Mouse (Mus musculus) heart, embryonic 11.5 days (tissue): ENCODE measurements around the gene Zfp276. TPM values are rescaled to one million over a fixed set of nuclear protein-coding genes. Genes with fewer than 3 reads are reported as not detected.
"Not testable (repeated sequence)": the region's sequence is repeated elsewhere in the genome, so short reads cannot be mapped to it uniquely, and the experiment has no call there.

ENCODE experiments used
- ATAC-seq: fragments of 200-750 bp; cut with Nextera tagmentation; replicated peaks from 2 replicates; pipeline ENCODE4 v1.8.0; 2017; ENCODE audit warnings: moderate library complexity; ENCODE audit not compliant: insufficient number of reproducible peaks, low FRiP score, low TSS enrichment
- H3K27ac ChIP-seq: fragments of 300-500 bp; sonication (generic); 2 replicates; pipeline ENCODE4 v1.5.1; 2014; ENCODE audit warnings: mild to moderate bottlenecking, low read depth, low read length
- H3K27me3 ChIP-seq: fragments of 300-500 bp; sonication (generic); 2 replicates; pipeline ENCODE4 v1.6.1; 2014; ENCODE audit warnings: mild to moderate bottlenecking, low read length, mixed read lengths; ENCODE audit not compliant: control insufficient read depth, insufficient read depth
- H3K36me3 ChIP-seq: fragments of 300-500 bp; sonication (generic); 2 replicates; pipeline ENCODE4 v1.6.1; 2014; ENCODE audit warnings: mild to moderate bottlenecking, low read length, moderate library complexity, mixed read lengths; ENCODE audit not compliant: control insufficient read depth, insufficient read depth
- H3K4me1 ChIP-seq: fragments of 300-500 bp; sonication (generic); 2 replicates; pipeline ENCODE4 v1.6.1; 2014; ENCODE audit warnings: low read length; ENCODE audit not compliant: control insufficient read depth, insufficient read depth
- H3K4me2 ChIP-seq: fragments of 300-500 bp; sonication (generic); 2 replicates; pipeline ENCODE4 v1.6.1; 2014; ENCODE audit warnings: mild to moderate bottlenecking, moderate library complexity
- H3K4me3 ChIP-seq: fragments of 300-500 bp; sonication (generic); 2 replicates; pipeline ENCODE4 v1.5.1; 2014; ENCODE audit warnings: low read depth, low read length
- H3K9ac ChIP-seq: fragments of 300-500 bp; sonication (generic); 2 replicates; pipeline ENCODE4 v1.6.1; 2014; ENCODE audit warnings: mild to moderate bottlenecking, low read depth, low read length, moderate library complexity
- H3K9me3 ChIP-seq: fragments of 300-500 bp; sonication (generic); replicated peaks from 2 replicates; pipeline ENCODE4 v1.6.1; 2016; ENCODE audit warnings: low read length; ENCODE audit not compliant: control insufficient read depth
- WGBS: fragments of 180-500 bp; shearing (Covaris S2); extraction: QIAGEN DNeasy Blood & Tissue Kit; methylation state at CpG from one replicate; pipeline ENCODE4 v1.1.7; 2014; ENCODE audit not compliant: insufficient replicate concordance; 5-methylcytosine and 5-hydroxymethylcytosine counted together
- polyA plus RNA-seq: library from polyadenylated mRNA; unstranded; fragments of >200 nt; fragmentation: Nextera tagmentation; extraction: Ambion mirVana; gene quantifications from 2 replicates; pipeline ENCODE4 v1.2.1, GENCODE M21; 2014

Zfp276 gene
- polyA plus RNA-seq, 1 experiment from 2014 or later = 11.7 TPM

DNA sequence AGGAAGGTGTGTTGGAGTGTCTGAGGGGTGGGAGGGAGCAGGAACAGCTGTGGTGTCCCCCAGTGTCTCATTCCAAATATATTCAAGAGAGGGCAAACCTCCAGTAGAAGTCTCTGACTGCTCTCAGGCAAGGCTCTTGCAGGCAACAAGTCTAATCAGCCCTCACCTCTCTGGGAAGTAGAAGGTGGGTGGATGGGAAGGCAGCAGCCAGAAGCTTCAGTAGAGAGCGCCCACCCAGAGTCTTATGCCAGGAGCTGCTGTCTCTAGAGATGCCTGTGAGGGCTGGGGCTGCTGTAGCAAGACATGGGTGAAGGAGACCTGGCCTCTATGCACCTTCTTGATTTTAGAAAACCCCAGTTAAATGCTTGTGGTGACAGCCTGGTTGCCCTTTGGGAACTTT is 25.6 kb upstream of the Zfp276 start:
- no peak for ATAC-seq
- peaks cover 7% of the 10 kb centered on the region for H3K27me3 ChIP-seq
- no peak overlapping the region for H3K27ac ChIP-seq
- no peaks in the 10 kb centered on the region for H3K9me3 ChIP-seq
- H3K4me2 ChIP-seq = no peak overlapping the region
- H3K9ac ChIP-seq = no peak overlapping the region
- H3K36me3 ChIP-seq = 0 out of 2 replicates have a peak, but pooled peaks cover 3% of the 10 kb centered on the region
- 95% methylated on average over 1 of the region's 1 CpGs for WGBS
- H3K4me3 ChIP-seq = no peak overlapping the region
- H3K4me1 ChIP-seq = peaks cover 8% of the 10 kb centered on the region

GRCm38 (mm10) chr8:123230326-123230725 is 23.7 kb upstream of the Zfp276 start:
- H3K4me1 ChIP-seq, H3K4me3 ChIP-seq, H3K27ac ChIP-seq, H3K36me3 ChIP-seq, H3K9me3 ChIP-seq, H3K4me2 ChIP-seq, ATAC-seq, H3K9ac ChIP-seq: not testable (repeated sequence)
- peaks cover 23% of the 10 kb centered on the region for H3K27me3 ChIP-seq
- whole genome bisulfite sequencing = 75% methylated on average over 9 of the region's 11 CpGs

GRCm38 (mm10) chr8:123231742-123232141 is 22.3 kb upstream of the Zfp276 start:
- WGBS = 58% methylated on average over 5 of the region's 5 CpGs

GRCm38 (mm10) chr8:123232553-123232952 is 21.4 kb upstream of the Zfp276 start:
- H3K4me2 ChIP-seq = no peak overlapping the region
- H3K36me3 ChIP-seq = 0 out of 2 replicates have a peak, but pooled peaks cover 3% of the 10 kb centered on the region
- WGBS = 36% methylated on average over 7 of the region's 7 CpGs
- no peaks in the 10 kb centered on the region for H3K9me3 ChIP-seq
- ATAC-seq = no peak
- peaks cover 7% of the 10 kb centered on the region; the same call in 1 of the 2 replicates for H3K4me1 ChIP-seq
- H3K27ac ChIP-seq = no peak overlapping the region
- H3K4me3 ChIP-seq = no peak overlapping the region
- no peak overlapping the region for H3K9ac ChIP-seq
- peaks cover 31% of the 10 kb centered on the region for H3K27me3 ChIP-seq

More at GRCm38 (mm10) chr8:123231742-123232141, 22.3 kb upstream of the Zfp276 start:
- H3K4me1 ChIP-seq = peaks cover 7% of the 10 kb centered on the region; the same call in 1 of the 2 replicates
- H3K4me3 ChIP-seq = no peak overlapping the region
- ATAC-seq = no peak
- no peak overlapping the region for H3K27ac ChIP-seq
- 0 out of 2 replicates have a peak, but pooled peaks cover 3% of the 10 kb centered on the region for H3K36me3 ChIP-seq
- H3K27me3 ChIP-seq = peaks cover 30% of the 10 kb centered on the region
- H3K4me2 ChIP-seq = no peak overlapping the region
- H3K9ac ChIP-seq = no peak overlapping the region
- no peaks in the 10 kb centered on the region for H3K9me3 ChIP-seq

- ATAC-seq = no peak
- Histone ChIP-seq H3K4me3 (no peak overlapping the region), H3K27me3 (peaks cover 31% of the 10 kb centered on the region), H3K36me3 (0 out of 2 replicates have a peak, but pooled peaks cover 3% of the 10 kb centered on the region), H3K4me1 (peaks cover 7% of the 10 kb centered on the region; the same call in 1 of the 2 replicates), H3K27ac (no peak overlapping the region), H3K4me2 (no peak overlapping the region), H3K9me3 (no peaks in the 10 kb centered on the region), H3K9ac (no peak overlapping the region)
- 52% methylated on average over 13 of the region's 13 CpGs for WGBS
These were observed 20.7 kb upstream of the Zfp276 start for GRCm38 (mm10) chr8:123233300-123233699.

DNA sequence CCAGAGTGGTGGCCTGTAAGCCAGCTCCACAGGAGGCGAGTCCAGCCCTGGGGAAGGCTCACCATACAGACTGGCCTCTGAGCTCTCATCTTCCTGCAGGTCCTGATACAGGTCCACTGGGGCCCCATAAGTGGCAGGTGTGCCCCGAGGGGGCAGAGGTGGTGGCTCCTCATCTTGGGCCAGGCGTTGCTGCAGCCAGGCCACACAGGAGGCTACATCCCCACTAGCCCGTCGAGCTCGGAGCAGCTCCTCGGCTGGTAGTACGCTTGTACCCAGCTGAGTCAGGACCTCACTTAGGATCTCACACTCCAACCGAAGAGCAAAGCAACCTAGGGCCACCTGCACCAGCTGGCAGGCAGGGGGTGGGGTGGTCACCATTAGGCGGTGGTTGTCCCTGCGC is 20.2 kb upstream of the Zfp276 start:
- peaks cover 31% of the 10 kb centered on the region for H3K27me3 ChIP-seq
- WGBS = 78% methylated on average over 11 of the region's 11 CpGs
- no peak overlapping the region for H3K27ac ChIP-seq
- H3K4me3 ChIP-seq = no peak overlapping the region
- H3K4me1 ChIP-seq = peaks cover 7% of the 10 kb centered on the region; the same call in 1 of the 2 replicates
- H3K4me2 ChIP-seq = no peak overlapping the region
- H3K9me3 ChIP-seq = no peaks in the 10 kb centered on the region
- no peak for ATAC-seq
- H3K36me3 ChIP-seq = 0 out of 2 replicates have a peak, but pooled peaks cover 3% of the 10 kb centered on the region
- H3K9ac ChIP-seq = no peak overlapping the region

- Histone ChIP-seq H3K9me3 (no peaks in the 10 kb centered on the region), H3K27me3 (peaks cover 31% of the 10 kb centered on the region), H3K27ac (no peak overlapping the region), H3K4me3 (peak overlapping the region; percentile 50), H3K4me2 (peak overlapping the region; percentile 80), H3K9ac (peak overlapping the region; percentile 56), H3K4me1 (peaks cover 7% of the 10 kb centered on the region; the same call in 1 of the 2 replicates), H3K36me3 (no peaks in the 10 kb centered on the region)
- WGBS = 37% methylated on average over 13 of the region's 13 CpGs
- no peak for ATAC-seq
These were observed 19.0 kb upstream of the Zfp276 start for GRCm38 (mm10) chr8:123234918-123235519.

- H3K4me1 ChIP-seq = peaks cover 7% of the 10 kb centered on the region; the same call in 1 of the 2 replicates
- H3K36me3 ChIP-seq = no peaks in the 10 kb centered on the region
- H3K9me3 ChIP-seq = no peaks in the 10 kb centered on the region
- no peak within 1 kb of the TSS for H3K27ac ChIP-seq
- peak; percentile 78 for ATAC-seq
- peak within 1 kb of the TSS; percentile 56 for H3K9ac ChIP-seq
- WGBS = 2% methylated on average over 57 of the region's 57 CpGs
- peak within 1 kb of the TSS; percentile 50 for H3K4me3 ChIP-seq
- H3K27me3 ChIP-seq = peaks cover 31% of the 10 kb centered on the region
- peak within 1 kb of the TSS; percentile 80 for H3K4me2 ChIP-seq
These were observed 18.2 kb upstream of the Zfp276 start, which contains the start of gene Spata2l for GRCm38 (mm10) chr8:123235520-123236497. TSS of gene Spata2l (minus strand) at chr8:123236233.
